Mouse (Mus musculus): ENCODE data around the gene Hadha. TPM values are rescaled to one million over a fixed set of nuclear protein-coding genes. Genes with fewer than 3 reads are reported as not detected.

Hadha gene
- polyA plus RNA-seq, 1 experiment: 89.6 TPM

DNA sequence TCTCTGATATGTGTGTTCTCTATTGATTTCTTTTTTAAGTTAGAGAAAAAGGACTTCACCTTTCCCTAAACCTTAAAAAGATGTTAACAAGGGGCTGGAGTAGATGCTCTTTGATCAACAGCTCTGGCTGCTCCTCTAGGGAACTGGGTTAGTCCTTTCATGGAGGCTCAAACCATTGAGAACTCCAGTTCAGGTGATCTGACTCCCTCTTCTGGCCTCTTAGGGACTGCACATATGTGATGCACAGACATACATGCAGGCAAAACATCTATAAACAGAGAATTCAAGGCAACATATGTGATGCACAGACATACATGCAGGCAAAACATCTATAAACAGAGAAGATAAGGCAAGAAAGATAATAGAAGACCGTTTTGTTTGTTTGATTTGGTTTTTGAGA is 37.5 kb upstream of the Hadha start:
- no peak for TF ChIP-seq CTCF (IDR thresholded peaks at IDR 0.05; ENCODE audit: borderline replicate concordance, insufficient read depth, low read depth, low read length)
- TF ChIP-seq POLR2A (IDR thresholded peaks at IDR 0.05; ENCODE audit: borderline replicate concordance, insufficient read depth, low read length): no peak
- 90% methylated on average over 1 of the region's 1 CpGs for WGBS
- no peaks in the 10 kb centered on the region for H3K4me1 ChIP-seq (ENCODE audit: control insufficient read depth, insufficient read depth, low read length)
- no peak overlapping the region for H3K4me3 ChIP-seq (replicated peaks; ENCODE audit: insufficient read depth, low read depth, low read length)
- H3K27ac ChIP-seq (ENCODE audit: insufficient read depth, low read length): no peak overlapping the region
- DNase-seq: no peak
- H3K27me3 ChIP-seq (ENCODE audit: control insufficient read depth, insufficient read depth, low read length): no peaks in the 10 kb centered on the region

DNA sequence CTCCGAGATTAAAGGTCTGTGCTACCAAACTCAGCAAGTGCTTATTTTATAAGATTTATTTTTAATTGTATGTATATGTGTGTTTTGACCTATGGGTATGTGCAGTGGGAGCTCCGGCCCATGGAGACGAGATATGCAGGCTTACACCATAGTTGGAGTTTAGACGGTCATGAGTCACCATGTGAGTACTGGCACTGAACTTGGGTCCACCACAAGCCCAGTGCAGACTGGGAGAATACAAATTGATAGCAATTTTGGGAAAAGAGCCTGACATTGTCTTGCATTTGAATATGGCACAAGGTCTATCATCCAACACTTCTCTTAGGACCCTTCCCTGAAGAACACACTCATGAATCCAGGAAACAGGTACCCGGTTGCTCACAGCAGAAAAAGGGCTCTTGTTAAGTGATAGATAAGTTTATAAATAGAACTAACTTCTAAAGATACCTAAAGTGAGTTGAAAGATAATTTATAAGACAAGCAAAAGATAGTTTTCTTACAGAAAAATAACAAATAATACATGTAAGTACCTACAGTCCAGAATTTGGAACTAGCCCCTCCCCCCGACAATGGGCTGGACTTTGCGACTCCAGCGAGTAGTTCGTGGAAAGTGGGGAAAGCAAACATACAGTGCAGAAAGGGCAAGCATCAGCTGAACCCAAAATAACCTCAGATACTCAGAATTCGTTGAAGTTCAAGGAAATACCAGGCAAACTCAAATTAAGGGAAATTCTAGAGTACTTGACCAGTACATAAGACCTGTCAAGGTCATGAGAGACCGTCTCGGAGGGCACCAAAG is 32.9 kb upstream of the Hadha start:
- Histone ChIP-seq H3K27me3 (ENCODE audit: control insufficient read depth, insufficient read depth, low read length) (no peaks in the 10 kb centered on the region), H3K4me1 (ENCODE audit: control insufficient read depth, insufficient read depth, low read length) (no peaks in the 10 kb centered on the region), H3K27ac (ENCODE audit: insufficient read depth, low read length) (no peak overlapping the region), H3K4me3 (replicated peaks; ENCODE audit: insufficient read depth, low read depth, low read length) (no peak overlapping the region)
- WGBS: 94% methylated on average over 12 of the region's 12 CpGs
- no peak for DNase-seq
- TF ChIP-seq CTCF (IDR thresholded peaks at IDR 0.05; ENCODE audit: borderline replicate concordance, insufficient read depth, low read depth, low read length) (no peak), POLR2A (IDR thresholded peaks at IDR 0.05; ENCODE audit: borderline replicate concordance, insufficient read depth, low read length) (no peak)

DNA sequence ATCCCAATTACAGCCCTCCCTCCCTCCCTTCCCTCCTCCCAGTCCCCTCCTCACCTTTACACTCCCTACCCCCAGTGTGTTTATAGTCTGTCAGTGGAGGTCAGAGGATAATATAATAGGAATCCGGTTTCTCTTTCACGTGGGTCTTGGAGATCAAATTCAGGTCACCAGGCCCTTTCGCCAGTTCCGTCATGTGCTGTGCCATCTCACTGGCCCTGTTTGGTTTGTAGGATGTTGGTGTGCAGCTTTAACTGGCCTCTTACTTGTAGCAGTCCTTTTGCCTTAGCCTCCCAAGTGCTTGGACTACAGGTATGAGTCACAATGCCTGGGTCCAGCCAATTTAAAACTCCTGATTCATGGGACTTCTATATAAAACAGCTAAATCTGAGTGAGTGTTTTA is 20.8 kb upstream of the Hadha start:
- 91% methylated on average over 4 of the region's 4 CpGs for WGBS
- no peaks in the 10 kb centered on the region for H3K27me3 ChIP-seq (ENCODE audit: control insufficient read depth, insufficient read depth, low read length)
- TF ChIP-seq POLR2A (IDR thresholded peaks at IDR 0.05; ENCODE audit: borderline replicate concordance, insufficient read depth, low read length) (no peak), CTCF (IDR thresholded peaks at IDR 0.05; ENCODE audit: borderline replicate concordance, insufficient read depth, low read depth, low read length) (no peak)
- H3K4me3 ChIP-seq (replicated peaks; ENCODE audit: insufficient read depth, low read depth, low read length): no peak overlapping the region
- no peak overlapping the region for H3K27ac ChIP-seq (ENCODE audit: insufficient read depth, low read length)
- no peak for DNase-seq
- no peaks in the 10 kb centered on the region for H3K4me1 ChIP-seq (ENCODE audit: control insufficient read depth, insufficient read depth, low read length)

DNA sequence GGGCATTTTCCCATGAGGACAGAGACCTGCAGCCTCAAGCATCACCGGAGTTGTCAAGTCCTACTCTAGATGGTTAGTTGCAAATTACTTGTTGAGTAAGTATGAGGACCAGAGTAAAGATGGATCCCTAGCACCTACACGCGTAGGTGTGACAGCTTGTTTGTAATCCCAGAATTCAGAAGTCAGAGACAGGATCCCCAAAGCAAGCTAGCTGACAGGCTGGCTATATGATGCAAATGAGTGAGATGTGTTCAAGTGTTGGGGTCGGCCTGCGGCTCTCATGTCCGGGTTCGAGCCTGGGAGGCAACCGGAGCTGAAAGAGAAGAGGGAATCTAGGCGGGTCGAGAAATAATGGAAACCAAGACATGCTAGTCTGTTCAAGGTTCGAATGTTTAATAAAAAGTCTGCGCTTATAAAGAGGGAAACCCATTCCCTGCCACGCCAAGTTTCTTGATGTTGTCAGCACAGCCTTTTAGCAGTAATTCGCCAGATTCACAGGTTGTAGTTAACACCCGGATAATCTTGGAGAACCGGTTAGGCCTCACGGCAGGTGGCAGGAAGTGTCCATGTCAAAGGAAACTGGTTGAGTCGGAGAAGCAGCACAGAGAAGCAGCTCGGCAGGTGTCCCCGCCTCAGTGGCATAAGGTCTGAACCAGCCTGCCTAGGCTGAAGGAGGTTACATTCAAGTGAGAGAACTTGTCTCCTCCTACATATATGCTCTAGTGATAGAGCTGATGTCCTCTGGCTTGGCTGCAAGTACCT is 18.1 kb upstream of the Hadha start:
- Histone ChIP-seq H3K27me3 (ENCODE audit: control insufficient read depth, insufficient read depth, low read length) (no peaks in the 10 kb centered on the region), H3K4me3 (replicated peaks; ENCODE audit: insufficient read depth, low read depth, low read length) (no peak overlapping the region), H3K27ac (ENCODE audit: insufficient read depth, low read length) (no peak overlapping the region), H3K4me1 (ENCODE audit: control insufficient read depth, insufficient read depth, low read length) (no peaks in the 10 kb centered on the region)
- TF ChIP-seq CTCF (IDR thresholded peaks at IDR 0.05; ENCODE audit: borderline replicate concordance, insufficient read depth, low read depth, low read length): no peak
- no peak for TF ChIP-seq POLR2A (IDR thresholded peaks at IDR 0.05; ENCODE audit: borderline replicate concordance, insufficient read depth, low read length)
- DNase-seq: no peak
- WGBS: 52% methylated on average over 20 of the region's 20 CpGs

DNA sequence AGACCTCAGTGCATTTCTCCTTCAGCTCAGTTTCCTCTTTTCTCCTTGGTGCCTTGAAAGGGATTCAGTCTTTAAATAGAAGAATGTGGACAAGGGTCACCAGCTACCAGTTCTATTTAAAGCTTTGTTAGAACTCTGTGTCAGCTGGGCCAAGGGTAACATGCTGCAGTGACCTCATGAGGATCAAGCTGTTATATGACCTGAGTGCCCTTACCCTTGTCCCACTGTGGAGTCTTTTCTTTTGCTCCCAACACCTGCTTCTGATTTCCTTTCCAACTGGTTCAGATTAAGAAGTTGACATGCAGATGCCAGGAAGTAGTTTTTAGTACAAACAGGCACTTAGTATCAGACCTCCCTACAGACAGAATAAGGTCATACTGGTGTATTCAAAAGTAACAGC is 17.2 kb upstream of the Hadha start:
- H3K4me3 ChIP-seq (replicated peaks; ENCODE audit: insufficient read depth, low read depth, low read length): no peak overlapping the region
- TF ChIP-seq CTCF (IDR thresholded peaks at IDR 0.05; ENCODE audit: borderline replicate concordance, insufficient read depth, low read depth, low read length) (no peak), POLR2A (IDR thresholded peaks at IDR 0.05; ENCODE audit: borderline replicate concordance, insufficient read depth, low read length) (no peak)
- no peaks in the 10 kb centered on the region for H3K27me3 ChIP-seq (ENCODE audit: control insufficient read depth, insufficient read depth, low read length)
- no peaks in the 10 kb centered on the region for H3K4me1 ChIP-seq (ENCODE audit: control insufficient read depth, insufficient read depth, low read length)
- no peak overlapping the region for H3K27ac ChIP-seq (ENCODE audit: insufficient read depth, low read length)
- DNase-seq: no peak

DNA sequence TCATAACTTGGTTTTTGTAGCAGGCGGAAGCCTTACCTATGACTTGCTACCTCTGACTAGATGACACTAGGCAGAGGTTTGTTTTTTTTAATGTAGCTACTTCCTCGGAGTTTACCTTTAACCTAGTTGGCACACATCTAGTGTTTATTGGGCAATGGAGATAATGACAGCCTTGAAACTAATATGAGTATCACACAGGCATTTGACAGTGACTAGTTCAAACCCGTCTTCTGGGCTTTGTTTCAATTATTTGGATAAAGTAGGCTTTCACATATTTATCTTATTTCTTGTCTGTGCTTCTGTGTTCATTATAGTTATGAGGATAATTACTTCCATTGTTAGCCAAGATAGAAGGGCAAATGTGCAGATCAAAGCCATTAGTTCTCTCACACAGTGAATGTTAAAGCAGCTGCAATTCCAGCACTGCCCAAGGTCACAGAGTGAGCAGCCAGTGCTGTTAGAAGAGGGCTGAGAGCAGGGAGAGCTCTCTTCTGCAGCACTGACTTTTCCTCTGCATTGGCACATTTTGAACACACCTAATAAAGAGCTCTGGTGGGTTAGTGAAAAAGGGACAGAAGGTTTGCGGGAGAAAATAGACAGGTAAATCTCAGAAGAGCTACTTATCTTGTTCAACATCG is 15.5 kb upstream of the Hadha start:
- TF ChIP-seq POLR2A (IDR thresholded peaks at IDR 0.05; ENCODE audit: borderline replicate concordance, insufficient read depth, low read length) (no peak), CTCF (IDR thresholded peaks at IDR 0.05; ENCODE audit: borderline replicate concordance, insufficient read depth, low read depth, low read length) (no peak)
- no peaks in the 10 kb centered on the region for H3K4me1 ChIP-seq (ENCODE audit: control insufficient read depth, insufficient read depth, low read length)
- H3K27ac ChIP-seq (ENCODE audit: insufficient read depth, low read length): no peak overlapping the region
- H3K4me3 ChIP-seq (replicated peaks; ENCODE audit: insufficient read depth, low read depth, low read length): no peak overlapping the region
- 86% methylated on average over 5 of the region's 5 CpGs for WGBS
- H3K27me3 ChIP-seq (ENCODE audit: control insufficient read depth, insufficient read depth, low read length): no peaks in the 10 kb centered on the region
- no peak for DNase-seq

DNA sequence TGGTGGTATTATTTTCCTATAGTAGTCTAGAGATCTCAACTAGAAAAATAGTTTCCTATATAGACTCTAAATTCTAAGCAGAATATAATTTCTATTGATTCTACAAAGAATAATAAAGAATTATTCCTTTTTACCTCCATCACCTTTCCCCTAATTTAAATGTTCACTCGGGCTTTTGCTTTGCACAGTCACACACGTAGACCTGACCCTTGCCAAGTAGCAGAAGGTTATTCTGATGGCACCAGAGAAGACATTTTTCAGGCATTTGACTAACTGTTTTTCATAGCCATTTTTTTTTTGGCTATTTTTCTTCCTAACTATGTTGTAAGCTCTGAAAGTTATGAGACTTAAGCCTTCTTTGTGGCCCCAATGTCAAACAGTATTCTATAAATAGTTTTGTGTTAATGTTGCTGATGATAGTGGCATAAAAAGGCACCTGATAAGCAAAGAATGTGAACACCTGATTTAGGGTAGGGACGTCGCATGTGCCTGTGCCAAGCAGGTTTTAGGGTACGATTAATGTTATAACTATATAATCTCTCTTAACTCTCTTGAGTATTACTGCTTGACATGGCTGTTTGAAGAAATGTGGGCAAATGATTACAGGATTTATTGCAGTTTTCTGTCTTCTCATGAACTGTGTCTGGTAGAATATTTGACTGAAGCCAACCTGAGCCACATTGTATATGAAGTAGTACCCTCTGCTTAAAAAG is 10.4 kb upstream of the Hadha start:
- WGBS: 81% methylated on average over 5 of the region's 5 CpGs
- Histone ChIP-seq H3K27me3 (ENCODE audit: control insufficient read depth, insufficient read depth, low read length) (no peaks in the 10 kb centered on the region), H3K4me1 (ENCODE audit: control insufficient read depth, insufficient read depth, low read length) (0 out of 2 replicates have a peak, but pooled peaks cover 1% of the 10 kb centered on the region), H3K27ac (ENCODE audit: insufficient read depth, low read length) (no peak overlapping the region), H3K4me3 (replicated peaks; ENCODE audit: insufficient read depth, low read depth, low read length) (no peak overlapping the region)
- no peak for DNase-seq
- TF ChIP-seq POLR2A (IDR thresholded peaks at IDR 0.05; ENCODE audit: borderline replicate concordance, insufficient read depth, low read length) (no peak), CTCF (IDR thresholded peaks at IDR 0.05; ENCODE audit: borderline replicate concordance, insufficient read depth, low read depth, low read length) (no peak)
